Mouse (Mus musculus) bone marrow macrophage, adult 2 months (primary cell): ENCODE results near the gene Mertk. TPM values are rescaled to one million over a fixed set of nuclear protein-coding genes. Genes with fewer than 3 reads are reported as not detected.

Experiments
- H3K27ac ChIP-seq: 2 replicates; pipeline ENCODE4 v1.5.1; 2012; ENCODE audit warnings: low read depth, low read length; ENCODE audit not compliant: insufficient read depth
- H3K4me1 ChIP-seq: 2 replicates; pipeline ENCODE4 v1.6.1; 2012; ENCODE audit warnings: low read length; ENCODE audit not compliant: control insufficient read depth, insufficient read depth
- H3K4me3 ChIP-seq: 2 replicates; pipeline ENCODE4 v1.5.1; 2012; ENCODE audit warnings: mild to moderate bottlenecking, low read length, moderate library complexity; ENCODE audit not compliant: insufficient read depth
- CTCF ChIP-seq: IDR thresholded peaks from 2 replicates; pipeline ENCODE4 v1.5.1; 2012; ENCODE audit warnings: low read depth, mild to moderate bottlenecking, low read length, moderate library complexity
- POLR2A ChIP-seq: IDR thresholded peaks from 2 replicates; pipeline ENCODE4 v1.6.1; 2012; ENCODE audit warnings: mild to moderate bottlenecking, low read depth, low read length, borderline replicate concordance
- polyA plus RNA-seq: library from polyadenylated mRNA; stranded (reverse); fragments of >200 nt; gene quantifications from 2 replicates; pipeline ENCODE4 v1.2.4, GENCODE M21; 2012; ENCODE audit not compliant: missing spikeins, insufficient read depth, insufficient read length

Gene Mertk
- polyA plus RNA-seq, 1 experiment, result 52.5 TPM

GRCm38 (mm10) chr2:128832611-128833010 lies 133.9 kb downstream of the Mertk start:
- Histone ChIP-seq H3K27ac (peak overlapping the region; percentile 37), H3K4me3 (no peak overlapping the region), H3K4me1 (peaks cover 22% of the 10 kb centered on the region)
- no peak for TF ChIP-seq CTCF
- no peak for TF ChIP-seq POLR2A

- peak overlapping the region; percentile 56 for H3K27ac ChIP-seq
- H3K4me1 ChIP-seq, result peaks cover 22% of the 10 kb centered on the region
- TF ChIP-seq CTCF (no peak), POLR2A (no peak)
- H3K4me3 ChIP-seq, result no peak overlapping the region
These were observed 134.3 kb downstream of the Mertk start for GRCm38 (mm10) chr2:128833035-128833434.

- peak overlapping the region; percentile 56 for H3K27ac ChIP-seq
These were observed 134.7 kb downstream of the Mertk start for GRCm38 (mm10) chr2:128833435-128833834.

GRCm38 (mm10) chr2:128837531-128837930 lies 138.8 kb downstream of the Mertk start:
- H3K4me1 ChIP-seq, result peaks cover 9% of the 10 kb centered on the region
- TF ChIP-seq POLR2A (no peak), CTCF (no peak)
- no peak overlapping the region for H3K27ac ChIP-seq
- no peak overlapping the region for H3K4me3 ChIP-seq

More at GRCm38 (mm10) chr2:128833435-128833834, 134.7 kb downstream of the Mertk start:
- no peak overlapping the region for H3K4me3 ChIP-seq
- H3K4me1 ChIP-seq, result peaks cover 22% of the 10 kb centered on the region
- TF ChIP-seq CTCF, result no peak

- Histone ChIP-seq H3K4me3 (no peak overlapping the region), H3K4me1 (peaks cover 2% of the 10 kb centered on the region; the same call in 1 of the 2 replicates), H3K27ac (no peak overlapping the region)
- TF ChIP-seq CTCF (no peak), POLR2A (no peak)
These were observed 139.9 kb downstream of the Mertk start for GRCm38 (mm10) chr2:128838611-128839010.

GRCm38 (mm10) chr2:128839501-128839900 lies 140.7 kb downstream of the Mertk start:
- no peak overlapping the region for H3K4me3 ChIP-seq
- H3K27ac ChIP-seq, result no peak overlapping the region
- peaks cover 2% of the 10 kb centered on the region; the same call in 1 of the 2 replicates for H3K4me1 ChIP-seq
- TF ChIP-seq CTCF (no peak), POLR2A (no peak)

GRCm38 (mm10) chr2:128842437-128842836 lies 143.7 kb downstream of the Mertk start:
- no peak for TF ChIP-seq CTCF
- TF ChIP-seq POLR2A, result no peak
- Histone ChIP-seq H3K27ac (no peak overlapping the region), H3K4me1 (peaks cover 1% of the 10 kb centered on the region; the same call in 1 of the 2 replicates), H3K4me3 (no peak overlapping the region)

GRCm38 (mm10) chr2:128850036-128850435 lies 151.3 kb downstream of the Mertk start:
- no peak overlapping the region for H3K4me3 ChIP-seq
- peaks cover 8% of the 10 kb centered on the region for H3K4me1 ChIP-seq
- TF ChIP-seq CTCF, result no peak
- no peak for TF ChIP-seq POLR2A
- no peak overlapping the region for H3K27ac ChIP-seq

Other genes starting within 250 kb of the Mertk start
- not detected in 2 replicates for gene Spdye4c, start 107.7 kb upstream of the Mertk start, polyA plus RNA-seq
- gene Anapc1, start 11.6 kb upstream of the Mertk start, polyA plus RNA-seq, result 57.0 and 61.1 TPM in 2 replicates
- 57.6 and 61.0 TPM in 2 replicates for gene Tmem87b, start 119.2 kb downstream of the Mertk start, polyA plus RNA-seq
- not detected in 2 replicates for gene Fbln7, start 164.0 kb downstream of the Mertk start, polyA plus RNA-seq
- 4.1 and 4.7 TPM in 2 replicates for gene Zc3h8, start 245.1 kb downstream of the Mertk start, polyA plus RNA-seq